ENCODE assay signal across 13 mouse cellular contexts in the genomic region with DNA sequence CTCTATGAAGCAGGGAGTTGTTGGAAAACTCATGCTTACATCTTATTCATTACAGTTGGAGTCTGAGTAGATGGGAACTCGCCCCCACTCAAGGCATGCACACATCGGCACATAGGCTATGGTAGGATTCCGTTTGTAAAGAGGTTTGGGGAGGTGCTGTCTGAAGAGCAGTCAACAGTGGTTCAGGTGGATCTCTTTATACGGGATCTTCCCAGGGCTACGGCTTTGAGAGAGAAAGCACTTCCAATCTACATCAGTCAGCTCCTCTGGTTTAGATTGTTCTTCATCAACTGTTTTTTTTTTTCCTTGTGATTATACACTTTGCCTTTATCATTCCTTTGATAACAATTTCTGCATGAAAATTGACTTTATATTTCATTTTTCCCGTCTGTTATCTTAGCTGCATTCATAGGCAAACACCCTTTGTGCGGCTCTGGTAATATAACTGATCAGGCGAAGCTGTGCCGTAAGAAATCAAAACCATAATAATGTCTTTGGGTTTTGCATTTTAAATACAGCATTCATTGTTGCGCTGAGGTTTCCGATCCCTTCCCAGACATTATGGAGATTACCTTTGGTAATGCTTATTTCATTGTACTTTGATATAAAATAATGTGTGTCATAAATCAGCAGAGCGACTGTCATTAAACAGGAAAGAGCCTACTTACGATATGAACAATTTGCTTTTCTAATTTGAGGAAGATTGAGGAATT.
"Had no signal": no experiment of that assay in that cellular context is flagged by ENCODE, and none has a peak within 500 bp of the region (broad histone marks: within the 10 kb centered on the region; RNA-seq: fewer than 3 reads in every experiment).

No protein-coding gene starts in this region.

- H3K9ac ChIP-seq: limb, embryonic 15.5 days; liver, embryonic 12.5 days; lung, embryonic 14.5 days had no signal

- H3K9me3 ChIP-seq: limb, embryonic 15.5 days; liver, embryonic 12.5 days had no signal

- DNase-seq: kidney, adult 11 months; kidney, postnatal 10 days; kidney, postnatal 4 days; left cerebral cortex, postnatal 4 days; lung, embryonic 14.5 days; lung, postnatal 10 days; lung, postnatal 4 days; right cerebral cortex, postnatal 14 days; thymus, postnatal 36 days had no signal

- H3K4me3 ChIP-seq: layer of hippocampus, adult 2 months; limb, embryonic 15.5 days; liver, embryonic 12.5 days had no signal

- H3K36me3 ChIP-seq: limb, embryonic 15.5 days; liver, embryonic 12.5 days had no signal

- H3K27me3 ChIP-seq: limb, embryonic 15.5 days; liver, embryonic 12.5 days had no signal

- H3K4me1 ChIP-seq: limb, embryonic 15.5 days; liver, embryonic 12.5 days had no signal

- H3K4me2 ChIP-seq: limb, embryonic 15.5 days; liver, embryonic 12.5 days; lung, embryonic 14.5 days had no signal

- H3K27ac ChIP-seq: layer of hippocampus, adult 2 months; limb, embryonic 15.5 days; liver, embryonic 12.5 days had no signal

- ATAC-seq: liver, embryonic 12.5 days; midbrain, embryonic 16.5 days had no signal
